Mouse (Mus musculus): Measurements from ENCODE around the gene Ap5z1. TPM values are rescaled to one million over a fixed set of nuclear protein-coding genes. Genes with fewer than 3 reads are reported as not detected.
A peak's percentile ranks its signal among the peaks of the same experiment; 100 is the strongest.

The Ap5z1 gene
- polyA plus RNA-seq, 1 experiment, result not detected

GRCm38 (mm10) chr5:142475669-142476068, 11.9 kb downstream of the Ap5z1 start:
- no peak for TF ChIP-seq CTCF (IDR thresholded peaks at IDR 0.05; ENCODE audit: insufficient read depth, low read depth, low read length)
- Histone ChIP-seq H3K4me3 (ENCODE audit: insufficient read depth, low read depth, low read length) (no peak overlapping the region), H3K27ac (ENCODE audit: insufficient read depth, low read depth, low read length) (no peak overlapping the region), H3K4me1 (ENCODE audit: control insufficient read depth, insufficient read depth, low read length) (peaks cover 32% of the 10 kb centered on the region)
- WGBS, result 66% methylated on average over 7 of the region's 7 CpGs

GRCm38 (mm10) chr5:142477346-142477745, 13.6 kb downstream of the Ap5z1 start:
- H3K4me3 ChIP-seq (ENCODE audit: insufficient read depth, low read depth, low read length), result no peak overlapping the region
- H3K4me1 ChIP-seq (ENCODE audit: control insufficient read depth, insufficient read depth, low read length), result peaks cover 32% of the 10 kb centered on the region
- no peak overlapping the region for H3K27ac ChIP-seq (ENCODE audit: insufficient read depth, low read depth, low read length)
- TF ChIP-seq CTCF (IDR thresholded peaks at IDR 0.05; ENCODE audit: insufficient read depth, low read depth, low read length) (no peak), POLR2A (IDR thresholded peaks at IDR 0.05; ENCODE audit: insufficient read depth, low read depth, low read length) (no peak)
- WGBS, result 85% methylated on average over 12 of the region's 12 CpGs

DNA sequence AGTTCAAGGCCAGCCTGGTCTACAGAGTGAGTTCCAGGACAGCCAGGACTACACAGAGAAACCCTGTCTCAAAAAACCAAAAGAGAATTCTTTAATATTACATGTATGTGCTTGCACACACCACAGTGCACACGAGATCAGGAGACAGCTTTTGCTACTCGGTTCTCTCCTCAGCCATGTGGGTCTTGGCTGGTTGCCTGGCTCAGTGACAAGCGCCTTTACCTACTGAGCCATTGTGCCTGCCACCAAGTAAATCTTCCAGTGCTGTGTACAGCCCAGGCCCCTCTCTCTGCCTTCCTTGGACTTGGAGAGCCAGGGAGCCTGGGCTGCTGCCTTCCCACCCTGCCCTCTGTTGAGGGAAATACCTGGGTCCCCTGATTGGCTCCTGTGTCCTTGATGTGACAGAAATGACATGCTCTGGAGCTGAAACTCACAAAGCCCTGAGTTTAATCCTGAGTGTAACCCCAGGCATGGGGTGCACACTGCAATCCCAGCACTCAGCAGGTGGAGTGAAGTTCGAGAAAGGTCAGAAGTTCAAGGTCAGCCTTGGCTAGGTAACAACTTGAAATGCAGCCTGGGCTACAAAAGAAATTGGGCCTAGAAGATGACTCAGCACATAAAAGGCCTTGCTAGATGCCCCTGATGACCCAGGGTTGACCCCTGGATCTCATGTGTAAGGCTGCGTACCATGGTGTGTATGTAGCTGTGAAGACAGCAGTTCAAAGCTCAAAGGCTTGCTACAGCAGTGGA, 14.3 kb downstream of the Ap5z1 start:
- Histone ChIP-seq H3K4me1 (ENCODE audit: control insufficient read depth, insufficient read depth, low read length) (peaks cover 32% of the 10 kb centered on the region), H3K27ac (ENCODE audit: insufficient read depth, low read depth, low read length) (no peak overlapping the region), H3K4me3 (ENCODE audit: insufficient read depth, low read depth, low read length) (no peak overlapping the region)
- WGBS, result 79% methylated on average over 5 of the region's 5 CpGs
- TF ChIP-seq POLR2A (IDR thresholded peaks at IDR 0.05; ENCODE audit: insufficient read depth, low read depth, low read length) (no peak), CTCF (IDR thresholded peaks at IDR 0.05; ENCODE audit: insufficient read depth, low read depth, low read length) (no peak)

DNA sequence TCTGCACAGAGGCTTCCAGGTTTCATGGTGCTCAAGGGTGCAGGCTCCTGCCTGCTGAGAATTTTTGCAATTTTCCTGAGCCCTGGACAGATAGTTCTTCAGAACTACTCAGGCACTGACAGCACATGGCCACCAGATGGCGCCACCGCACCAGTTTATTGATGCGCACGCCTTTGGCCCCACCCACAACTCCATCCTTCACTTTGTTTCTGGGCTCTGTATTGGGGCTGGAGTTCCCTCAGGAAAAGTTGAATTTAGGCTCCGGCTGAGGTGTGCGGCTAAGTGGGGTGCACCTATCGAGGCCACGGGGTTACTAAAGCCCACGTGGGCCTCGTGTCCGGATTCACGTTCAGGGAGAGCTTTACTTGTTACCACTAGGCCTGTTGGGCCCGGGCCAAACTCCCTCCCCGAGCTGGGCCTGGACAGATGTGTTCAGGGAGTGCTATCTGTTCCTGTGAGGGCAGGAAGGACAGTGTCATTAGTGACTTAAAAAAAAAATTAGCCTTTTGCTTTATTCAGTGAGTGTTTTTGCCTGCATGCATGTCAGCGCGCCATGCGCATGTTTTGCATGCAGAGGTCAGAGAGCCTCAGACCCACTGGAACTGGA, 15.2 kb downstream of the Ap5z1 start:
- WGBS, result 29% methylated on average over 17 of the region's 17 CpGs
- no peak for TF ChIP-seq POLR2A (IDR thresholded peaks at IDR 0.05; ENCODE audit: insufficient read depth, low read depth, low read length)
- TF ChIP-seq CTCF (IDR thresholded peaks at IDR 0.05; ENCODE audit: insufficient read depth, low read depth, low read length), result peak; percentile 74
- Histone ChIP-seq H3K4me3 (ENCODE audit: insufficient read depth, low read depth, low read length) (no peak overlapping the region), H3K4me1 (ENCODE audit: control insufficient read depth, insufficient read depth, low read length) (peaks cover 26% of the 10 kb centered on the region), H3K27ac (ENCODE audit: insufficient read depth, low read depth, low read length) (no peak overlapping the region)

DNA sequence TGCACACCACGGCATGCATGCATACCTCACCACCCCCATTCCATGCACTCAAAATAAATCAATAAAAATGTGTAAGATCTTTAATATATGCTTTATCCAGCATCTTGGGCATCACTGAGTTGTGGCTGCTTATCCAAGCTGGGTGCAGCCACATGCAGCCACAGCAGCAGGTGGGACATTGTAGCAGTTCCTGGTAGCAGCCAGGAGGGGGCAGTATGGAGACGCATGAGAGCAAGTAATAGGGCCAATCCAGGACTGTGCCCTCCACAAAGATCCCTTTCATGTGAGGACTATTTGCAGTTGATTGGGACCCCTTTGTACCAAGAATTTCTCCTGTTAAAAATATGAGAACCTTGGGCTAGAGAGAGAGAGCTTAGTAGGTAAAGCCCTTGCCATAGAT, 18.8 kb downstream of the Ap5z1 start:
- TF ChIP-seq CTCF (IDR thresholded peaks at IDR 0.05; ENCODE audit: insufficient read depth, low read depth, low read length) (no peak), POLR2A (IDR thresholded peaks at IDR 0.05; ENCODE audit: insufficient read depth, low read depth, low read length) (no peak)
- Histone ChIP-seq H3K4me1 (ENCODE audit: control insufficient read depth, insufficient read depth, low read length) (peaks cover 7% of the 10 kb centered on the region; the same call in 1 of the 2 replicates), H3K4me3 (ENCODE audit: insufficient read depth, low read depth, low read length) (no peak overlapping the region), H3K27ac (ENCODE audit: insufficient read depth, low read depth, low read length) (no peak overlapping the region)
- 64% methylated on average over 2 of the region's 2 CpGs for WGBS

GRCm38 (mm10) chr5:142483581-142483980, 19.8 kb downstream of the Ap5z1 start:
- no peak for TF ChIP-seq POLR2A (IDR thresholded peaks at IDR 0.05; ENCODE audit: insufficient read depth, low read depth, low read length)
- TF ChIP-seq CTCF (IDR thresholded peaks at IDR 0.05; ENCODE audit: insufficient read depth, low read depth, low read length), result no peak
- no peak overlapping the region for H3K4me3 ChIP-seq (ENCODE audit: insufficient read depth, low read depth, low read length)
- H3K4me1 ChIP-seq (ENCODE audit: control insufficient read depth, insufficient read depth, low read length), result peaks cover 7% of the 10 kb centered on the region; the same call in 1 of the 2 replicates
- no peak overlapping the region for H3K27ac ChIP-seq (ENCODE audit: insufficient read depth, low read depth, low read length)
- 91% methylated on average over 5 of the region's 5 CpGs for WGBS

GRCm38 (mm10) chr5:142486654-142487053, 22.9 kb downstream of the Ap5z1 start:
- Histone ChIP-seq H3K4me1 (ENCODE audit: control insufficient read depth, insufficient read depth, low read length) (0 out of 2 replicates have a peak, but pooled peaks cover 3% of the 10 kb centered on the region), H3K27ac (ENCODE audit: insufficient read depth, low read depth, low read length) (no peak overlapping the region), H3K4me3 (ENCODE audit: insufficient read depth, low read depth, low read length) (no peak overlapping the region)
- TF ChIP-seq POLR2A (IDR thresholded peaks at IDR 0.05; ENCODE audit: insufficient read depth, low read depth, low read length) (no peak), CTCF (IDR thresholded peaks at IDR 0.05; ENCODE audit: insufficient read depth, low read depth, low read length) (no peak)
- 63% methylated on average over 9 of the region's 9 CpGs for WGBS

DNA sequence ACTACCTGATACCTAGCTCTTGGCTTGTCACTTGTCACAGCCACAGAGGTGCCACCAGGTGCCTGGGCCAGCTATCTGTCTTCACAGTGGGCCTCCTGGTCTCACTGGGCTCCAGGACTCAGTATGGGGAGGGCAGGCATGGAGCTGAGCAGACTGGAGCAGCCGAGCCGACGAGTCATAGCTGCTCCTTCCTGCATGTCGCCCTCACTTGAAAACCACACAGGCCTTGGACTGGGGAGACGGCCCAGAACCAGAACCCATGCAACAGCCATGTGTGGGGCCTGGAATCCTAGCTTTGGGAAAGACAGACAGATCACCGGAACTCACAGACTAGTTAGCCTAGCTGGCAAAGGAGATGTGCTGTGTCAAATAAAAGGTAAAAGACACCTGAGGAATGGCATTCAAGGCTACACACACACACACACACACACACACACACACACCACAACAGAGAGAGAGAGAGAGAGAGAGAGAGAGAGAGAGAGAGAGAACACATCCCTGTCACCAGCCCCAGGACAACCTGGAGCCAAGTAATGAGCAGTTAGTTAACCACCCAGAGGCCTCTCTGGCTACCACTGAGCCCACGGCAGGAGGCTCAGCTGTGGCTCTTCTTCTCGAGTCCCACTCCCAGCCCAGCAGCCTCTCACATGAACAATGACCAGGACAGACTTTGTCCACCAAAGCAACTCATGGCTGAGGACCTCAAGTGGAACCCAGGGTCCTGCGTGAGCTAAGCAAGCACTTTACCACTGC, 26.4 kb downstream of the Ap5z1 start:
- WGBS, result 71% methylated on average over 9 of the region's 9 CpGs
- peaks cover 5% of the 10 kb centered on the region; the same call in 1 of the 2 replicates for H3K4me1 ChIP-seq (ENCODE audit: control insufficient read depth, insufficient read depth, low read length)
- H3K4me3 ChIP-seq (ENCODE audit: insufficient read depth, low read depth, low read length), result no peak overlapping the region
- no peak overlapping the region for H3K27ac ChIP-seq (ENCODE audit: insufficient read depth, low read depth, low read length)
- no peak for TF ChIP-seq CTCF (IDR thresholded peaks at IDR 0.05; ENCODE audit: insufficient read depth, low read depth, low read length)
- TF ChIP-seq POLR2A (IDR thresholded peaks at IDR 0.05; ENCODE audit: insufficient read depth, low read depth, low read length), result no peak

- WGBS, result 85% methylated on average over 3 of the region's 3 CpGs
- peaks cover 5% of the 10 kb centered on the region; the same call in 1 of the 2 replicates for H3K4me1 ChIP-seq (ENCODE audit: control insufficient read depth, insufficient read depth, low read length)
- TF ChIP-seq CTCF (IDR thresholded peaks at IDR 0.05; ENCODE audit: insufficient read depth, low read depth, low read length) (no peak), POLR2A (IDR thresholded peaks at IDR 0.05; ENCODE audit: insufficient read depth, low read depth, low read length) (no peak)
Observed at GRCm38 (mm10) chr5:142493307-142493706, 29.6 kb downstream of the Ap5z1 start.

More at GRCm38 (mm10) chr5:142493307-142493706, 29.6 kb downstream of the Ap5z1 start:
- Histone ChIP-seq H3K4me3 (ENCODE audit: insufficient read depth, low read depth, low read length) (no peak overlapping the region), H3K27ac (ENCODE audit: insufficient read depth, low read depth, low read length) (no peak overlapping the region)
